Mouse (Mus musculus) ovary, adult 18-20 months (tissue): ENCODE measurements at regions not wholly inside any gene's neighbourhood (a gene's known extent, or its start where the extent isn't known, plus 50 kb on each side); places are given as distances from the start of the nearest gene placed in this dataset.

Source experiments
- DNase-seq: peaks from one replicate; pipeline ENCODE4 v3.0.0; 2022; ENCODE audit warnings: low spot score, mixed read lengths

- peak; percentile 12 for DNase-seq
These were observed 110.2 kb downstream of the Tusc1 start for GRCm38 (mm10) chr4:93225105-93225504.

- DNase-seq = no peak
These were observed 114.6 kb downstream of the Tusc1 start for GRCm38 (mm10) chr4:93220747-93221146.

- no peak for DNase-seq
These were observed 126.9 kb downstream of the Tusc1 start for GRCm38 (mm10) chr4:93208399-93208798.

GRCm38 (mm10) chr4:93199811-93200210 is 135.5 kb downstream of the Tusc1 start:
- DNase-seq = no peak

- DNase-seq = peak; percentile 4
These were observed 151.0 kb downstream of the Tusc1 start for GRCm38 (mm10) chr4:93184332-93184731.
